Mouse (Mus musculus): Measurements from ENCODE around the gene Nol8.

Nol8 gene

GRCm38 (mm10) chr13:49652481-49653179, at the start of gene Nol8, which contains the start of gene Cenpp:
Nol8 (plus strand) TSS chr13:49653078.
Cenpp (minus strand) TSS chr13:49652785.
- peak; percentile 99 for DNase-seq

GRCm38 (mm10) chr13:49603603-49604002, 49.3 kb upstream of the Nol8 start:
- DNase-seq: no peak

GRCm38 (mm10) chr13:49607714-49608113, 45.2 kb upstream of the Nol8 start, which contains the start of gene Ogn:
Ogn (plus strand) TSS chr13:49608046.
- no peak for DNase-seq

GRCm38 (mm10) chr13:49608589-49609322, 44.1 kb upstream of the Nol8 start:
- no peak for DNase-seq

- DNase-seq: no peak
Observed at GRCm38 (mm10) chr13:49617021-49617420, 35.9 kb upstream of the Nol8 start.

- DNase-seq: no peak
Observed at GRCm38 (mm10) chr13:49618365-49618764, 34.5 kb upstream of the Nol8 start.

GRCm38 (mm10) chr13:49623216-49623615, 29.7 kb upstream of the Nol8 start:
- no peak for DNase-seq

- DNase-seq: no peak
Observed at GRCm38 (mm10) chr13:49628167-49628566, 24.7 kb upstream of the Nol8 start.

- DNase-seq: no peak
Observed at GRCm38 (mm10) chr13:49629076-49629475, 23.8 kb upstream of the Nol8 start.

GRCm38 (mm10) chr13:49639965-49640364, 12.9 kb upstream of the Nol8 start:
- DNase-seq: no peak

GRCm38 (mm10) chr13:49642650-49643049, 10.2 kb upstream of the Nol8 start:
- DNase-seq: no peak

GRCm38 (mm10) chr13:49643669-49644362, 9.1 kb upstream of the Nol8 start:
- DNase-seq: no peak

GRCm38 (mm10) chr13:49644731-49645529, 7.9 kb upstream of the Nol8 start:
- no peak for DNase-seq

- DNase-seq: no peak
Observed at GRCm38 (mm10) chr13:49646019-49646418, 6.9 kb upstream of the Nol8 start.

GRCm38 (mm10) chr13:49651136-49651535, 1.7 kb upstream of the Nol8 start:
- DNase-seq: no peak

- no peak for DNase-seq
Observed at GRCm38 (mm10) chr13:49651781-49652351, 1.0 kb upstream of the Nol8 start.

GRCm38 (mm10) chr13:49653180-49653541, 283 bp downstream of the Nol8 start:
- peak in 1 of 2 experiments; percentile 53 for DNase-seq

- DNase-seq: no peak
Observed at GRCm38 (mm10) chr13:49677793-49678192, 24.9 kb downstream of the Nol8 start.

GRCm38 (mm10) chr13:49681351-49682232, 28.7 kb downstream of the Nol8 start, which contains the start of gene Iars:
Iars (plus strand) TSS chr13:49682100.
- DNase-seq: peak; percentile 99

- DNase-seq: no peak
Observed at GRCm38 (mm10) chr13:49682233-49682846, 29.5 kb downstream of the Nol8 start.

GRCm38 (mm10) chr13:49684266-49684665, 31.4 kb downstream of the Nol8 start:
- DNase-seq: no peak

Data from cerebellum, adult 18-20 months (tissue).